Comparison of ENCODE assay signal across 12 mouse cellular contexts in the genomic region with DNA sequence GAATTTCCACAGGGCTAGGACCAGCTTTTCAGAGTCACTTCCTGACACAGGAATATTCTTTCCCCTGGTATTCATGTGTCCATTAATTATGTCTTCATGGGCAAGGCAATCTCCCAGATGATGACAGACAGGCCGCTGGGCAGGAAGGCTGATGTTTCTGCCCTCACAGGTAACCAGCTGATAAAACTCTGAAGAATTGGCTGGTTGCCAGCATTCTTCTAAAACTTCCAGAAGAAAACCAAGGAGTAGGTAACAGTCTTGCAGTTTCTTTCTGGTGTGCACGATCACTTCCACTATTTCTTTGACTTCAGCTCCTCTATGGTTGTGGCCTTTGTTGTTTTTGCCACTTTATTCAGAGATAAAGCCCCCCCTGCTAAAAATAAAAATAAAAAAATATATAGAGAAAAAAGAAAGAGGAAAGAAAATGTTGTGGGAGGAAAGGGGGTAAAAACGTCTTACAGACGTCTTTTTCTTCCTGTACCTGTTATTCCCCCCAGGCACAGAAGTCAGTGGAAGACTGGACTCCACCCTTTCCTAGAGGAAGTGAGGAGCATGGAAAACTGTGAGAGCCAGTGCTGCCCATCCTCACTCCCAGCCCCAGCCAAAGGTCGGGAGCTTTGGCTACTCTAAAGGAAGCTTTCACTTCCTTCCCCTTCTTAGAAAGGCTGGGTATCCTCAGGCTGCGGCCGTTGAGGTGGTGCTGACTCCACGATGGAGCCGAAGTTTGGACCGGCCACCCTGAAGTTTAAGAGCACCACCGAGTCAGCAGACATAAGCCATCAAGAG.
DNase-seq lines count a peak whose midpoint lies in the region; ATAC-seq and TF ChIP-seq lines count a peak whose summit lies in the region.
"Had no signal": no experiment of that assay in that cellular context is flagged by ENCODE, and none has a peak within 500 bp of the region (broad histone marks: within the 10 kb centered on the region; RNA-seq: fewer than 3 reads in every experiment).

No protein-coding gene starts in this region.

- no peak overlapping the region for H3K4me3 ChIP-seq in kidney, postnatal 0 days (replicated peaks; ENCODE audit: low read depth, low read length)
- no peak overlapping the region for H3K4me3 ChIP-seq in heart, embryonic 15.5 days
- H3K4me3 ChIP-seq in hindbrain, embryonic 14.5 days (replicated peaks; ENCODE audit: low read length), result no peak overlapping the region
- H3K4me3 ChIP-seq: left cerebral cortex, adult 2 months had no signal

- DNase-seq in kidney, postnatal 0 days (ENCODE audit: low spot score), result peak; percentile 23
- DNase-seq in kidney, adult 8-10 months, result no peak
- DNase-seq in lung, postnatal 4 days, result peak; percentile 30 to 40
- DNase-seq in hindbrain, embryonic 14.5 days (ENCODE audit: low spot score), result no peak
- DNase-seq: adrenal gland, postnatal 10 days; gastrocnemius, adult 2 months; right cerebral cortex, postnatal 4 days had no signal

- H3K27me3 ChIP-seq in kidney, postnatal 0 days (ENCODE audit: insufficient read depth, low read length), result no peaks in the 10 kb centered on the region
- H3K27me3 ChIP-seq in heart, embryonic 15.5 days, result no peaks in the 10 kb centered on the region
- no peaks in the 10 kb centered on the region for H3K27me3 ChIP-seq in hindbrain, embryonic 14.5 days (ENCODE audit: control insufficient read depth, insufficient read depth, low read length)

- no peak overlapping the region for H3K9ac ChIP-seq in kidney, postnatal 0 days (ENCODE audit: low read depth, low read length)
- no peak overlapping the region for H3K9ac ChIP-seq in heart, embryonic 15.5 days
- H3K9ac ChIP-seq in hindbrain, embryonic 14.5 days, result no peak overlapping the region

- no peak overlapping the region; the same call in 1 of the 2 replicates for H3K4me2 ChIP-seq in kidney, postnatal 0 days (ENCODE audit: low read length)
- no peak overlapping the region for H3K4me2 ChIP-seq in heart, embryonic 15.5 days
- H3K4me2 ChIP-seq in hindbrain, embryonic 14.5 days (replicated peaks), result no peak overlapping the region
- H3K4me2 ChIP-seq: liver, embryonic 11.5 days had no signal

- H3K27ac ChIP-seq in kidney, postnatal 0 days, result no peak overlapping the region
- H3K27ac ChIP-seq in heart, embryonic 15.5 days, result peak overlapping the region; percentile 80
- H3K27ac ChIP-seq in hindbrain, embryonic 14.5 days, result no peak overlapping the region
- H3K27ac ChIP-seq: left cerebral cortex, adult 2 months had no signal

- H3K4me1 ChIP-seq in kidney, postnatal 0 days (replicated peaks; ENCODE audit: insufficient read depth, low read length), result peaks cover 14% of the 10 kb centered on the region; the same call in 1 of the 2 replicates
- peaks cover 39% of the 10 kb centered on the region for H3K4me1 ChIP-seq in heart, embryonic 15.5 days (replicated peaks)
- peaks cover 18% of the 10 kb centered on the region for H3K4me1 ChIP-seq in hindbrain, embryonic 14.5 days (replicated peaks; ENCODE audit: control insufficient read depth, insufficient read depth, low read length)

- H3K36me3 ChIP-seq in kidney, postnatal 0 days (ENCODE audit: insufficient read depth, low read length), result peaks cover 7% of the 10 kb centered on the region; the same call in 1 of the 2 replicates
- peaks cover 9% of the 10 kb centered on the region; the same call in 1 of the 2 replicates for H3K36me3 ChIP-seq in heart, embryonic 15.5 days
- H3K36me3 ChIP-seq in hindbrain, embryonic 14.5 days (replicated peaks; ENCODE audit: control insufficient read depth, insufficient read depth), result no peaks in the 10 kb centered on the region; the same call in 1 of the 2 replicates

- no peak for TF ChIP-seq CTCF in kidney, postnatal 0 days (IDR thresholded peaks at IDR 0.05; ENCODE audit: low read depth)

- no peaks in the 10 kb centered on the region for H3K9me3 ChIP-seq in kidney, postnatal 0 days (replicated peaks; ENCODE audit: low read length)
- no peaks in the 10 kb centered on the region for H3K9me3 ChIP-seq in heart, embryonic 15.5 days (replicated peaks)
- H3K9me3 ChIP-seq in hindbrain, embryonic 14.5 days (ENCODE audit: control insufficient read depth, low read length), result no peaks in the 10 kb centered on the region

- 62% methylated on average over 11 of the region's 11 CpGs for WGBS in kidney, postnatal 0 days
- 62% methylated on average over 11 of the region's 11 CpGs for WGBS in heart, embryonic 15.5 days
- 90% methylated on average over 11 of the region's 11 CpGs for WGBS in hindbrain, embryonic 14.5 days

- no peak for ATAC-seq in kidney, postnatal 0 days (replicated peaks; ENCODE audit: low FRiP score, low read depth)
- ATAC-seq in granulocyte monocyte progenitor cell, adult 5-6 weeks (replicated peaks; ENCODE audit: poor library complexity, severe bottlenecking), result peak; percentile 51
- 0 out of 2 replicates have a peak, but pooled peaks have one; percentile 32 for ATAC-seq in heart, embryonic 15.5 days (replicated peaks; ENCODE audit: insufficient number of reproducible peaks, insufficient read depth, low FRiP score, low read depth)
- ATAC-seq in cerebellum, adult (ENCODE audit: insufficient number of reproducible peaks, low FRiP score, low TSS enrichment), result no peak
- no peak for ATAC-seq in hindbrain, embryonic 14.5 days (ENCODE audit: low FRiP score)

Comparison
In these comparisons a context has a peak if more than half of its experiments do, and no peak if none do; other contexts are left out.
1. DNase-seq: peak in kidney, postnatal 0 days (single experiment) and lung, postnatal 4 days (2 of 2); none in kidney, adult 8-10 months (0 of 2) and hindbrain, embryonic 14.5 days (single experiment).
2. ATAC-seq: peak in granulocyte monocyte progenitor cell, adult 5-6 weeks (single experiment) and heart, embryonic 15.5 days (single experiment); none in kidney, postnatal 0 days (single experiment), cerebellum, adult (single experiment) and hindbrain, embryonic 14.5 days (single experiment).